Mouse (Mus musculus) adrenal gland, postnatal 4 days (tissue): ENCODE data around the gene Scaf4. TPM values are rescaled to one million over a fixed set of nuclear protein-coding genes. Genes with fewer than 3 reads are reported as not detected.

Source experiments
- DNase-seq, 2 experiments: peaks; one replicate each; pipeline ENCODE4 v3.0.0; 2021 to 2022; ENCODE audit warnings: low spot score in 2 of 2, mixed read lengths in 2 of 2
- long read RNA-seq, 2 experiments: library from polyadenylated mRNA; stranded (forward); transcript quantifications; one replicate each; pipeline ENCODE4 v2.0.0; 2021
- total RNA-seq, 2 experiments: library from RNA; stranded (reverse); gene quantifications; 2 replicates each; pipeline ENCODE4 v1.2.3; 2021

Gene Scaf4
- 10 to 100 TPM; 57.1 to 68.3 TPM for total RNA-seq
- long read RNA-seq, experiment 1, partial matches to known transcripts, result 2 of 11 reads
- long read RNA-seq, experiment 1, other reads (novel, unspliced or antisense), result 9 of 11 reads
- long read RNA-seq, experiment 2, partial matches to known transcripts, result 6 of 18 reads
- long read RNA-seq, experiment 2, other reads (novel, unspliced or antisense), result 12 of 18 reads

DNA sequence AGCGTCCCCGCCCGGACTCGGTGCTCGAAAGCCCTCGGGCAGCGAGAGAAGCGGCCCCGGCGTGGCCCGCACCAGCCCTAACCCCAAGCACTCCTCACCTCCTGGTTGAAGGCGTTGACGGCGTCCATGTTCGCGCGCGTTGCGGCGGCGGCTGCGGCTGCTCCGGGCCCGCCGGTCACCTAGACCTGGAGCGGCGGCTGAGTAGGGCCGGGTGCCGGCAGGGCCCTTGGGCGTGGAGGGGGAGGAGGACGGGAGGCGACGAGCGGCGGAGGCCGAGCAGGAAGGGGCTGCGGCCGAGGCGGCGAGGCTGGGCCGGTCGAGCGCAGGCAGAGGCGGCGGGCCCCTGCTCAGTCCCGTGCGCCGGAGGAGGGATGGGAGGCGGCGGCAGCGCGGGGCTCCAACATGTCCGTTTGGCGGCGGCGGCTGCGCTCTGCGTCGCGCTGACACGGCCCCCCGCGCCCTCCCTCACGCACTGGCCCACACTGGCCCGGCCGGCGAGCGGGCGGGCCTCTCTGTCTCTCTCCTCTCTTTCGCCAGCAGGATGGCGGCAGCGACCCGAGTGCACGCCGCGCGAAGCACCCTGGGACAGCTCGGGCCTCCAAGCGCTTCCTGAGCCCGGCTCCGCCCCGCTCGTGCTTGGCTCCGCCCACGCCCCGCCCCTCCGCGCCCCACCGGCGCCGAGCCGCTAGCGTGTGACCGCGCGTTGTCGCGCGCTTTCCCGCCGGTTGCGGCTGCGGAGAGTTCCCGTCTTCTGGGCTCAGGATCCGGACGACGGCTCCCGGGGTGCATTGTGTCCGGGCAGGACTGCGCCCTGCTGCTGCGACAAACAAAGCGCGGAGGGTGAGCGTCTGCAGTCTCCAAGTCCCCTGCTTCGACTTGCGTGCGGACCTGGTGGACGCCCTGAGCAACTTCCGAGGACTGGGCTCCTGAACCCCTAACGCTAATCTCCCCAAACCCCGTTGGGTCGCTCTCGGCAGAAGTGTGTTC, at the start of gene Scaf4:
TSS of gene Scaf4 (minus strand) at position 599 of the 987 bp plus-strand sequence.
- peak; percentile 92 to 96 for DNase-seq

DNA sequence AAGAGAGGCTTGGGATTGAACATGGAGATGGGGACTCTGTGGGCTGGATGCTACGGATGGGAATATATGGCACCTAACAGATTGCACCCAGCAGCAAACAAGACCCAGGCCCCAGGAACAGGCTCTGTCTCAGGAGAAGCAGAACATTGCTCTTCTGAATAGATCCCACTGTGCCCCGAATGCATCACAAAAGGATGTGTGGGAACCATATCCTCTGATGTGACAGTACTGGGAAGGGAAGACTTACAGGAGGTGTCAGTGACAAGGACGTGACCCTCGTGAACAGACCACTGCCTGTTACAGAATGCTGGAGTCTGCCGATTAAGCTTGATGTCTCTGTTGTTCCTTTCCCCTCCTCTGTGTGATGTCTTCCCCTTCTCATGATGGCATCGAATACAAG, 48.2 kb upstream of the Scaf4 start:
- DNase-seq, result no peak

DNA sequence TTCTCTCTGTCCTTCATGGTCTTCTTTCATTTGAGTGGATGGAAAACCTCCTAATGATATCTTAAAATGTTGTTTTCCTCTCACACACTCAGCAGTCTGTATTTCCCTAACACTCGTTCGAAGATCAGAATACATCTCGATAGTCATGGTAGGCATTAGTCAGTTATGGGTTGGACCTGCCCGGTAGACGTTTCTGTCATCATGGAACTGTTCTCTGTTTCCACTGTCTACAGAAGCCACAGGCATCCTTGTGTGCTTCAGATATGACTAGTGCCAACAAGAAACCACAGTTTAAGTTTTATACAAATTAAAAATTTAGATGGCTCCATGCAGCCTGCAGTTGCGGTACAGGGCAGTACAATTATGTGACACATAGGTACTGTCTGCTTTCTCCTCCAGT, 46.7 kb upstream of the Scaf4 start:
- no peak for DNase-seq

DNA sequence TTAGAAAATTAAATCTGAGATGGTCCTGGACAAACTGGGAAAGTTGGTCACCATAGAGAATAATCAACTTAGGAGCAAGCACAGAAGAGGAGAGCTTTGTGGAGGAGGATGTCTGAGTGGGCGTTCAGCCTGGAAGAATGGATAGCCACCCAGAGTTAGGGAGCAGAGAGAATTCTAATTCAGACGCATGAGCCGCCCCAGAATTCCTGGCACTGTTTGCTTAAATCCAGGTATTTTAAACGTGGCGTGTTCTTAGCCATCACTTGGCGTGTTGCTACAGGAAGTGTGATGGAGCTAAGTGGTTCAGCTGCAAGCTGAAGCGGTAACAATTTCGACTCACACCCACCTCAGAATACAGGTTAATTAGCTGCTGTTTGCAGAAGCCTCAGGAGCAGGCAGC, 45.2 kb upstream of the Scaf4 start:
- DNase-seq, result no peak

DNA sequence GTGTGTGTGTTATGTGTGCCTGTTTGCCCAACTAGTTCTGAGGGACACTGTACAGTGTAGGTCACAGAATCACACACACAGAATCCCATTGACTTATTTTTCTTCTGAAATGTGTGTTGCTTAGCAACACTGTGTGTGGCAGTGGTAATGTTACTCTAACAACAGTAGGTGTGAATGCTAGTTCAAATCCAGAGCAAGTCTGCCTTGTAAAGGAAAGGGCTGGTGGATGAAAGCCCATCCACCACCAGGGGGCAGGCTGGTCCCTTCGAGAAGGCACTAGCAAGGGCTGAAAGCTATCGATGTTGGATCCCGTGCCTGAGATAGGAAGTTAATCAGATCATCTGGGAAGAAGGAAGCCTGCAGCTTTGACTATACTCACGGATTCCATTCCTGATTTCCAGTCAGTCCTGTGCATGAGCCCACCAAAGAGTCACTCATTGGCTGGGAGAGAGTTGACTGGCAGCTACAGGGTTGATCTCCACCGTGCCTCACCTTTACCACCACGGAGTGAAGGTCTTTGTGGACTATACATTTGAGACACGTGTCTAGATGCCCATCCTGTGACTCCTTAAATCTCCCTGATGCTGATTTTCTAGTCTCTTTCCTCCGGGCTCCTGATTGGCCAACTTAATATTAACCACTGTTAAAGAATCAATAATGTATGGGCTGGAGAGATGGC, 38.7 kb upstream of the Scaf4 start:
- peak; percentile 70 to 82 for DNase-seq

DNA sequence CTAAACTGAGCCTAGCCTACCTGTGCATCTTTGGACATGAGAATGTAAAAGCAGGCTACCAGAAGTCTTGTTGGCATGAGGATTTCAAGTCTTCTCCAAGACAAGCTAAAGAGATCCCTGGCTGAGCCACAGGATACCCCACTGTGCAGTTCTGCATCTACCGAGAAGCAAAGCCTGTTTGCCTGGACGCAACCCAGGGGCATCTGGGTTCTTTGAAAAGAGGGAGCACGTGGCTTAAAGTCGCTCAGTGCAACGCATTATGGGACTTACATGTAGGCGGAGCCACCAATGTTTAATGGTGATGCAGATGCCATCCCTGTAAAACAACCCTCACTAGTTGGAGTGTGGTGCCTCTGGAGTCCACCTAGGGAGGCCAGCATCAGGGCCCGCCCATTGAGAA, 35.0 kb upstream of the Scaf4 start:
- DNase-seq, result no peak

DNA sequence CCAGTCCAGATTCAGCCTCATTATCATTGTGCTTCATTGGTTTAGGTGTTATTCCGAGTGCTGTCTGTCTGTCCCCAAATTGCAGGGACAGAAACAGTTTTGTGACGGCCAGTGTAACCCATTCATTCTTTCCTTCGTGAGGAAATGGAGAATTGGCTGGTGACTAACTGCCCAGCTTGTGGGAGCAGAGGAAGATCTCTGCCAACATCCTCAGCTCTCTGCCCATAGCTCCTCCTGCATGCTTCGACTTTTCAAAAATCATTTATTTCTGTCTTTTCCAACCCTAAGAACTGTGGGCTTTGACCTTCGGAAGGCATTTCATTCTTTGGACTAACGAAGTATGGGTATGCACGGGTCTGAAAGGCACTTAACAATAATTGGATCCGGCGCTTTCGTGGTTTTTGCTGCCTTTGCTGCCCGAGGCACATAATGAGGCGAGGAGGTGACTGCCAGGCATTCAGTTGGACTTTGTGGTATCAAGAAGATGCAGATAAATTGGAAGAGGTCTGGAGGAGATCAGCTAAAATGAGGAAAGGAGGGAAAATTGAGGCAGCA, 34.1 kb upstream of the Scaf4 start:
- DNase-seq, result no peak

DNA sequence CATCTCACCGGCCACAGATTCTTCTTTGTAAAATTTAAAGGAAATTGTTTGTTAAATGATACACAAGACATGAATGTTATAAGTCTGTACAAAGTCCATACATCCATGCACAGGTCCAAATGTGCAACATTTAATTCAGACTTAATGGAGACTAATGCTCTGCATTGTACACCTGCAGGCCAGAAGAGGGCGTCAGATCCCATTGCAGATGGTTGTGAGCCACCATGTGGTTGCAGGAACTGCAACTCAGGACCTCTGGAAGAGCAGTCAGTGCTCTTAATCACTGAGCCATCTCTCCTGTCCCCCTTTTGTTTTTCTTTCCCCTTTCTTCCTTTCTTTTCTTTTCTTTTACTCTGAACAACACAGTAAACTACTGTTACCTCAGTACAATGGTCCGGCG, 33.5 kb upstream of the Scaf4 start:
- DNase-seq, result no peak

DNA sequence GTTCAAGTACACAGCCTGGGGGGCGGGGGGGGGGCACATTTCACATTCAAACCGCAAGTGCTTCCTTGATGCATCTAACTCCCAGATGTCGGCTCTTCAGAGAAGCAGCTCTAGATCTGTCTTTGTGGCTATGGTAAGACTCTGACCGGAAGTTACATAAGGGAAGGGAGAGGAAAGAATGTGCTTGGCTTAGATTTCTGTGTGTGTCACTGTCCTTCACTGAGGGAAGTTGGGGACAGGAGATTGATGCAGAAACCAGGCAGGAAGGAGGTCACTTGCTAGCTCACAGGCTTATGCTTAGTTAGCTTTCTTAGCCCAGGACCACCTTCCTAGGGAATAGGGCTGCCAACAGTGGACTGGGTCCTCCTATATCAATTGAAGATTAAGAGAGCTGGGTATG, 31.6 kb upstream of the Scaf4 start:
- no peak for DNase-seq

DNA sequence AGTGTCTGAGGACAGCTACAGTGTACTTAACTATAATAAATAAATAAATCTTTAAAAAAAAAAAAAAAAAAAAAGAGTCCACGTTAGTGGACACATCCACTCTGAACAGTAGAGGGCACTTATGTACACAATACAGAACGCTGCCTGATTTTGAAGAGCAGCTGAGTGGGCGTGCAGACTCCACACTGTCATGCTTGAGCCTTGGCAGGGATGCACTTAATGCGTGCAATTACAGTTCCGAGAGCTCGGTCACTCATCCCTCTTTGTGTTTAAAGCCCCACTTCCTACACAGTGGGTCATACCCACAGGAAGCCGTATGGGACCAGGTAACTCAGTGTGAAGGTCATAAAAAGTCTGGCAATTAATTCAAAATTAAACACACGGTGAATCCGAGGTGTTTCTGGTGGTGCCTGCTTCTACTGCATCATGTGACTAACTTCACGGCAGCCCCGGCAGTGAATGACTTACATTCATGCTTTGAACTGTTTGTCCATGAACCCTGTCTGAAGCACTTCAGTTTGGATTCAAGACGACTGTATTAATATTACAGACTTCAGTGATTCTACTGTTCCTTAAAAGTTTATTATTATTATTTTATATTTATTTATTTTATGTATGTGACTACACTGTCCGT, 28.3 kb upstream of the Scaf4 start:
- DNase-seq, result no peak

DNA sequence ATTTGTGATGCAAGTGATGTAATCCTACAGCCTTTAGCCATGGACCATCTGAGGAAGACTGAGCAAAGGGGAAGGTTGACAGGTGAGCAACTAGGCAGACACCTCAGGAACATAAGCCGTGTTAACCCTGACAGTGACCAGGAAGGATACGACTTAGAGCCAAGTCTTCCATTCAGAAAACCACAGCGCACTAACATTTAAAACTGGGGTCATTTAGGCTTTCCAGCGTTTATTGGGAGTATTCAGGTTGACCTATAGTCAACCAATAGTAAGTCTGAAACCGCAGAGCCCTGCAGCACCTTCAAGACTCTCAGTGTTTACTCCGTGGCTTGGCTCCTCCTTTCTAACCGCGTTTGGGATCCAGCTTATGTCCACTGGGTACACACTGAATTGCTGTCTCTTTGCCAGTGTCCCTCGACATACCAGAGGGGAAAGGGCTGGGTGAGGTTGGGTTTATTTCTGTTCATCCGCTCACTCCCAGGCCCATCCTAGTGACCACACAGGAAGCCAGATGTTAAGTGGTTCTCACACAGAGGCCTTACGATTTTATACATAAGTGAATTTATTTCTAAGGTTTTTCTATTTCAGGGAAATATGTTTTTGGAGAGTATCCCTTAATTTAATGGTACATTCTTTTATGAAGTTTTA, 26.3 kb upstream of the Scaf4 start:
- DNase-seq, result no peak

DNA sequence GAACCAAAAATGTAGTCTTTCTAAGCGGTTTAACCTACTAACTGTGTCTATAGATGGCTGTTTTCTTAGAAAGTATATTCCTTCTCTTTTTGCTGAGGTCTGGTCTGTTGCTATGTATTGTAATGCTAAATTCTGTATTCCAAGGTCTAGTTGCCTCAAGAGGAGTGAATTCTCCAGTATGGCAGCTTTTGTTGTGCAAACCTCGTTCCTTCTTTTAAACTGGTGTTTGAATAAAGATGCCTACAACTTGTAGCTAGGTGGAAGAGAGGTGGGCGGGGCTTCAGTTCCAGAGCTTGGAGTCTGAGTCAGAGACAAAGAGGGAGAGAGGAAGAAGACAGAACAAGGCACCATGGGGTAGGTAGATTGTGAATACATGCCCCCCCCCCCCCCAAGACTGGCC, 25.5 kb upstream of the Scaf4 start:
- no peak for DNase-seq

DNA sequence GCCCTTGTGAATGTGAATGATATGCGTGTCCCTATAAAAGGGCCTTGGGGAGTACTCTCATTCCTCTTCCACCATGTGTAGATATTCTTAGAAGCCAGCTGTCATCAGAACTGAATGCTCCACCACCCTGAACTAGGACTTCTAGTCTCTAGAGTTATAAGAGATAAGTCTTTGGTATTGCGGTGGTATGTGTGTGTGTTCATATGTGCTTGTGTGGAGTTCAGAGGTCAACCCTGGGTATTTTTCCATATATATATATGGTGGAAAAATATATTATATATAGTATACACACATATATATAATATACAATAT, 19.6 kb upstream of the Scaf4 start:
- DNase-seq, result no peak

DNA sequence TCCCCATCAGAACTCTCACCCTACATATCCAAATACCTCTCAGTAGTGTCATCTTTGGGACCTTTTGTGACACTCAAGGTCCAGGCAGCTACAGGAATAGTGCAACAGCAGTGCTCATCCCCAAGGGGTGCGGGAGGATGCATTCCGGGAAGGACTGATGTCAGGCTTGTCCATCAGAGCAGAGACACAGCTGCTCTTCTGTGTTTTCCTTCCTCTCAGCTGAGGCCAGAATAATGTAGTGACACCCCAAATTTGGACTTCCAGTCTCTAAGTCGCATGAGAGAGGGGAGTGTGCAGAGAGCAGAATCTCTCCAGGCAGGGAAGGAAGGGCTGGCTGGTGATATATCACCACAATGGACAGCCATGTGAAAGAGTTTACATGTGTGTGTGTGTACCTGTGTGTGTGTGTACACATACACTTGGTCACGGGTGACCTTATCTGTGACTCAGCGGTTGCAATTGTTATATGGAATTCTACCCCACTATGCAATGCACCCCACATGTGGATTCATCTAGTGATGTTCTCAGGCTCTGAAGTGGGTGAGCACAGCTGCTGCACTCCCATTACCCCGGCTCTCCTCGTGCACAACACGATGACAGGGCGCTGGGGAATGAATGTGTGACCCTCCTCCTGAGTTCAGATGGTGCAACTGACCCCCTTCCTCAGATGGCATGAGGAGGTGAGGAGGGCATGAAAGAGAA, 19.1 kb upstream of the Scaf4 start:
- DNase-seq, result no peak

DNA sequence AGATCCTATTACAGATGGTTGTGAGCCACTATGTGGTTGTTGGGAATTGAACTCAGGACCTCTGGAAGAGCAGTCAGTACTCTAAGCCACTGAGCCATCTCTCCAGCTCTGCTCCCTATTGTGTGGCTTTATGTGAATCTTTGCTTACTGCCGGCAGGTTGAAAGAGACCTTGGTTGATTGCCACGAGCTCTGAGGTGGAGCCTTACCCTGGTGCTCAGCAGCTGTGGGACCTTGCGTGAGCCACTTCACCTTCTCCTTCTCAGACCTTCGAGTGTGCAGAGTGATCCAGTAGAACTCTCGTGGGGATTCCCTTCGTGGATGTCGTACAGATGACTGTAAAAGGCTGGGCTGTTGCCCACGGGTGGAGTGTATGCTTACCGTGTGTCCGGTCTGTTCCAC, 17.4 kb upstream of the Scaf4 start:
- DNase-seq, result no peak

DNA sequence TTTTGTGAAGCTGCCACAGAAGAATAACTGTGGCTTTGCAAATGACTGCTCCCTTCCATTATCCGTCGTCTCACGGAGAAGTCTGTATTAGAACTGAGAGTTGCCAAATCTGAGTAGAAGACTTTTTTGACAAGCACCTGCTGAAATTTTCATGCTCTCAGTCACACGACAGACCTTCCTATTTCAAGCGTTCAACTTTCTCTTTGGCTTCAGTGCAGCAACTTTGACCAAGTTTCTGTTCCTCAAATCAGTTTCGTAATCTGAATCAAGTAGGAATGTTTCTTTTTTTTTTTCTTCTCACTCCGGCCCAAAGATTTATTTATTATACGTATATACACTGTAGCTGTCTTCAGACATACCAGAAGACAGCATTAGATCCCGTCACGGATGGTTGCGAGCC, 16.6 kb upstream of the Scaf4 start:
- DNase-seq, result no peak

DNA sequence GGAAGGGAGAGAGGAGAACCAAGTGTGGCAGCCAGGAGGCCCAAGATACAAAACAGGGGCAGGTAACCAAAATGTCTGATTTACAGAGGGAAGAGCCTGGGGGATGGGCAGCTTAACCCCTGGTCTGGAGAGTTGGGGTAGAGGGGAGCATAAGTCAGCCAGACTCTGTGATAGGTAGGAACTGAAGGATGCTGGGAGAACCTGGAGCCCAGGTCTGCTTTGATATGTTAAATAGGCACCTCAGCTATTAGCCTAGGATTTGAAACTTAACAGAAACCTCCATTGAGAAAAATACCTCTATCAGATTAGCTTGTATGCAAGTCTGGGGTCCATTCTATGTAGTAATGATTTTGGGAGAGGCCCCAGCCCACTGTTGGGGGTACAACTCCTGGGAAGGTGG, 15.3 kb upstream of the Scaf4 start:
- no peak for DNase-seq

DNA sequence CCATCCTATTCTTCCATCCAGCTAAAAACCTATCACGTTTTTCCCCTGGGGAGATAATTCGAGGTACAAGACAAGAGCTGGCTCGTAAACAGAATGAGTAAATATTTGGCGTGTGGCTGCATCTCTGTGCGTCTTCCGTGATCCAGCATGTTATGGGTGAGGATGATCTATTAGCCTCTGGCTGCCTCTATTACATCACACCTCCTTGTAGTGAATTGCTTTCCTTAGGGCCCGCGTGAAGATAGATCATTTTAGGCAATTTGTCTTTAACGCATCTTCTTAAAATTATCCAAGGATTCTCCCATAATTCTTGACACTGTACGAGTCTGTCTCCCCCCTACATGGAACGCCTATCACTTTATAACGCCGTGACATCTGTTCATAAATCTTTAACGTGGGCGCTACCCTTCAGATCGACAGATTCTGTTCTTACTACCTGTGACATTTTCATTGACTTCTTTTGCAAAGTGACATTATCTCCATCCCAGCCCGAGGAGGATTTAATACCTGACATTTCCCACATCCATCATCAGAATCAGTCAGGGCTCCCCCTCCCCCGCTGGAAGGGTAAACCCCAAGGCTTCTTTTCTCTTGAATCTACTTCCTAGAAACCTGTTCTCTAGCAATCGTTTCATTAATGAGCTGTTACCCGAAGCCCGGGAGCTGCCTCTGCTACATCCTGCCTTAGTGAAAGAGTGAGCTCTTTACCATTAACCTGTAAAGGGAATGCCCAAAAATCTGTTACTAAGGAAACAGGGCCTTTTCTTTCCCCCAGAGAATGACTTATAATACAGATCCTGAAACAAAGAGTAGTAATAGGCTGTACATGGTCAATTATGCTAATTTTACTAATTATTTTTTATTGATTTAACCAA, 14.4 kb upstream of the Scaf4 start:
- DNase-seq, result no peak
